Mouse (Mus musculus): ENCODE data around the gene Acvr1. TPM values are rescaled to one million over a fixed set of nuclear protein-coding genes. Genes with fewer than 3 reads are reported as not detected.
A peak's percentile ranks its signal among the peaks of the same experiment; 100 is the strongest.

Gene Acvr1
- polyA plus RNA-seq, 1 experiment from 2014 or later, result 5.0 TPM

DNA sequence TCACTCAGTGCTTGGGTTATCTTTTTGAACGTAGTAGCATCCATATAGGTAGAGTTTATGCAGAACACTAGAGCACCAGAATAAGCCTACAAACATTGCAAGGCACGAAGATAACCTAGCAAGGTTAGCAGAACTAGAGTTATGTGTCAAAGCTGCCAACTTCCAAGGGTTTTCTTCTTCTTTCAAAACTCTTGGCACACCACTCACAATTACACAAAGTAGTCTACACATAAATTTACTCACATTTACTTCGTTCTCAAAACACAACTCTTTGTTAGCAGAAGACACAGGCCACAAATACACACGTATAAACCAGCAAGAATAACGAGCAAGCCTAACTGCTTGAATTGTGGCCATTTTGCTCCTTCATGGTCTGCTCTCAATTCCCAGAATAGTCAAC lies 23.7 kb downstream of the Acvr1 start:
- 0 out of 2 replicates have a peak, but pooled peaks cover 4% of the 10 kb centered on the region for H3K4me1 ChIP-seq (replicated peaks; ENCODE audit: control insufficient read depth, insufficient read depth)
- TF ChIP-seq EP300 (optimal IDR thresholded peaks at IDR 0.05), result no peak
- no peaks in the 10 kb centered on the region for H3K9me3 ChIP-seq (ENCODE audit: control insufficient read depth, low read length)
- no peaks in the 10 kb centered on the region for H3K27me3 ChIP-seq (ENCODE audit: control insufficient read depth, insufficient read depth, low read length)
- no peak overlapping the region for H3K9ac ChIP-seq (ENCODE audit: low read length)
- 85% methylated on average over 5 of the region's 5 CpGs for whole genome bisulfite sequencing
- H3K36me3 ChIP-seq (ENCODE audit: control insufficient read depth, insufficient read depth, low read length), result no peaks in the 10 kb centered on the region
- H3K4me3 ChIP-seq (ENCODE audit: low read depth, low read length), result no peak overlapping the region
- H3K27ac ChIP-seq (replicated peaks), result no peak overlapping the region
- ATAC-seq (ENCODE audit: low FRiP score, low TSS enrichment) (no peak), DNase-seq (ENCODE audit: low spot score) (no peak)
- no peak overlapping the region for H3K4me2 ChIP-seq (replicated peaks; ENCODE audit: low read depth)

- no peak overlapping the region for H3K27ac ChIP-seq (replicated peaks)
- H3K9me3 ChIP-seq (ENCODE audit: control insufficient read depth, low read length), result no peaks in the 10 kb centered on the region
- WGBS, result 91% methylated on average over 6 of the region's 6 CpGs
- no peaks in the 10 kb centered on the region for H3K36me3 ChIP-seq (ENCODE audit: control insufficient read depth, insufficient read depth, low read length)
- H3K9ac ChIP-seq (ENCODE audit: low read length), result no peak overlapping the region
- TF ChIP-seq CTCF (IDR thresholded peaks at IDR 0.05; ENCODE audit: low read depth) (no peak), EP300 (optimal IDR thresholded peaks at IDR 0.05) (no peak)
- H3K4me2 ChIP-seq (replicated peaks; ENCODE audit: low read depth), result no peak overlapping the region
- ATAC-seq (ENCODE audit: low FRiP score, low TSS enrichment), result no peak
- 0 out of 2 replicates have a peak, but pooled peaks cover 9% of the 10 kb centered on the region for H3K4me1 ChIP-seq (replicated peaks; ENCODE audit: control insufficient read depth, insufficient read depth)
- DNase-seq (ENCODE audit: low spot score), result no peak
- no peaks in the 10 kb centered on the region for H3K27me3 ChIP-seq (ENCODE audit: control insufficient read depth, insufficient read depth, low read length)
- H3K4me3 ChIP-seq (ENCODE audit: low read depth, low read length), result no peak overlapping the region
Observed at GRCm38 (mm10) chr2:58538196-58538595, 28.8 kb downstream of the Acvr1 start.

DNA sequence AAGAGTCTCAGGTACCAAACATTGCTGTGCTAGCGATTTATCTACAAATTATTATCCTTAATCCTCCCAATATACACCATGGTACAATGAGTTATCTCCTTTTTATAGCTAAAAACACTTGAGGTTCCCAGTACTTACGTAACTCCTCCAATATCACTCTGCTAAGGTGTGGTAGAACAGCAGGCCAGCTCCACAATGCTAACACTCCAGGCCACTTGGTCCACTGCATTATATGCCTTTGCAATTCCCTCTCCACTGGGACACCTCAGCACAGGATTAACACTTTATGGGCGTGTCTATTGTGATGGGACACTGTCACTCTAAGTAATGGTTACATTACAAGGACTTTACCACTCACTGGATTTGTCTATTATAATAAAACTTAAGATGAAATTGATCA lies 30.2 kb downstream of the Acvr1 start:
- H3K9ac ChIP-seq (ENCODE audit: low read length), result no peak overlapping the region
- DNase-seq (ENCODE audit: low spot score) (no peak), ATAC-seq (ENCODE audit: low FRiP score, low TSS enrichment) (no peak)
- H3K27ac ChIP-seq (replicated peaks), result no peak overlapping the region
- 0 out of 2 replicates have a peak, but pooled peaks cover 7% of the 10 kb centered on the region for H3K4me1 ChIP-seq (replicated peaks; ENCODE audit: control insufficient read depth, insufficient read depth)
- no peak overlapping the region for H3K4me2 ChIP-seq (replicated peaks; ENCODE audit: low read depth)
- H3K9me3 ChIP-seq (ENCODE audit: control insufficient read depth, low read length), result no peaks in the 10 kb centered on the region
- WGBS, result 92% methylated on average over 3 of the region's 3 CpGs
- H3K4me3 ChIP-seq (ENCODE audit: low read depth, low read length), result no peak overlapping the region
- TF ChIP-seq EP300 (optimal IDR thresholded peaks at IDR 0.05), result no peak
- no peak for TF ChIP-seq CTCF (IDR thresholded peaks at IDR 0.05; ENCODE audit: low read depth)
- H3K36me3 ChIP-seq (ENCODE audit: control insufficient read depth, insufficient read depth, low read length), result no peaks in the 10 kb centered on the region
- H3K27me3 ChIP-seq (ENCODE audit: control insufficient read depth, insufficient read depth, low read length), result no peaks in the 10 kb centered on the region

GRCm38 (mm10) chr2:58535233-58535632 lies 31.7 kb downstream of the Acvr1 start:
- TF ChIP-seq CTCF (IDR thresholded peaks at IDR 0.05; ENCODE audit: low read depth) (no peak), EP300 (optimal IDR thresholded peaks at IDR 0.05) (no peak)
- Histone ChIP-seq H3K27ac (replicated peaks) (no peak overlapping the region), H3K36me3 (ENCODE audit: control insufficient read depth, insufficient read depth, low read length) (no peaks in the 10 kb centered on the region), H3K4me1 (replicated peaks; ENCODE audit: control insufficient read depth, insufficient read depth) (0 out of 2 replicates have a peak, but pooled peaks cover 7% of the 10 kb centered on the region), H3K9ac (ENCODE audit: low read length) (no peak overlapping the region), H3K4me3 (ENCODE audit: low read depth, low read length) (no peak overlapping the region), H3K9me3 (ENCODE audit: control insufficient read depth, low read length) (no peaks in the 10 kb centered on the region), H3K27me3 (ENCODE audit: control insufficient read depth, insufficient read depth, low read length) (no peaks in the 10 kb centered on the region), H3K4me2 (replicated peaks; ENCODE audit: low read depth) (no peak overlapping the region)
- ATAC-seq (ENCODE audit: low FRiP score, low TSS enrichment) (no peak), DNase-seq (ENCODE audit: low spot score) (no peak)
- WGBS, result 75% methylated on average over 8 of the region's 8 CpGs

DNA sequence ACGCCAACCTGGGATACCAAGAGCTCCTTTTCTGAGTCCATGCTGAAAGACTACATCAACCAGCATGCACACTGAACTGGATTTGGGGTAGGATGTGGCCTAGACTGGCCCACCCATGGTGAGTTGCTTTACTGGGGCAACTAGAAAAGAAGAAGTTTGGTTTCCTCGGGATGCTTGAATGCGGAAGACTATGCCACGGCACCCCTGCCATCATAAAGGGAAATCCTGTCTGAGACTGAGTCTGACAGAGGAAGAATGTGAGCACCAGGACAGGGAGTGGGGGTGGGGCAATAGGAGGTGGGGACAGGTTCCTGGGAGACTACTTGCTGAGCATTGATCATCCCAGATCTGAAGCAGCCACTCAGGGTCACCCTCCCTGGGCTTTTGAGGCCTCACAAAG lies 32.6 kb downstream of the Acvr1 start:
- no peak overlapping the region for H3K27ac ChIP-seq (replicated peaks)

DNA sequence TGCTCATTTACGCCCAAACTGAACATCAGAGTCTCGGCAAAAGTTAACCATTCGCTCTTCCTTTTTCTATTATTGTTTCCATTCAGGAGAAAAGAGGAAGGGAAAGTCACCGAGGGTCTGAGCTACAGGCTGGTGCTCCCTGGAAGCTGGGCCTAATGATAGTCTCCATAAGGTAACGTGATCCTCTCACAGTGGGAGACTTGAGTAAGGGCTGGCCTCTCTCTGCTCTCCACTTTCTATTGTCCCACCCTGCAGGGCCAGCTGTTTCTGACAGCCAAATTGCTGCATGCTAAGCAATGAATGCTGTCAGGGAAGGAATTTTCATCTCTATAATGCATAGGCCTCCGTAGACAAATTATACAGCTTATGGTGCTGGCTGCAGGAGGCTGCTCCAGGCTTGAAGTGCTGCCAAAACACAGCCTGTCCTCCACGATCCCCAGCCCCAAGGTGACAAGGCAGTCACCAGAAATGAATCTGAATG lies 33.4 kb downstream of the Acvr1 start:
- Histone ChIP-seq H3K36me3 (ENCODE audit: control insufficient read depth, insufficient read depth, low read length) (no peaks in the 10 kb centered on the region), H3K27ac (replicated peaks) (peak overlapping the region; percentile 74; the same call in 1 of the 2 replicates), H3K4me2 (replicated peaks; ENCODE audit: low read depth) (no peak overlapping the region), H3K9me3 (ENCODE audit: control insufficient read depth, low read length) (no peaks in the 10 kb centered on the region), H3K4me1 (replicated peaks; ENCODE audit: control insufficient read depth, insufficient read depth) (0 out of 2 replicates have a peak, but pooled peaks cover 7% of the 10 kb centered on the region), H3K4me3 (ENCODE audit: low read depth, low read length) (no peak overlapping the region), H3K9ac (ENCODE audit: low read length) (no peak overlapping the region), H3K27me3 (ENCODE audit: control insufficient read depth, insufficient read depth, low read length) (no peaks in the 10 kb centered on the region)
- 19% methylated on average over 7 of the region's 7 CpGs for WGBS
- DNase-seq (ENCODE audit: low spot score) (no peak), ATAC-seq (ENCODE audit: low FRiP score, low TSS enrichment) (no peak)
- no peak for TF ChIP-seq EP300 (optimal IDR thresholded peaks at IDR 0.05)
- TF ChIP-seq CTCF (IDR thresholded peaks at IDR 0.05; ENCODE audit: low read depth), result no peak

More for the DNA sequence above, 32.6 kb downstream of the Acvr1 start:
- 0 out of 2 replicates have a peak, but pooled peaks cover 9% of the 10 kb centered on the region for H3K4me1 ChIP-seq (replicated peaks; ENCODE audit: control insufficient read depth, insufficient read depth)
- 84% methylated on average over 4 of the region's 4 CpGs for WGBS
- no peak for DNase-seq (ENCODE audit: low spot score)
- no peak overlapping the region for H3K4me3 ChIP-seq (ENCODE audit: low read depth, low read length)
- no peak overlapping the region for H3K4me2 ChIP-seq (replicated peaks; ENCODE audit: low read depth)
- no peaks in the 10 kb centered on the region for H3K27me3 ChIP-seq (ENCODE audit: control insufficient read depth, insufficient read depth, low read length)
- ATAC-seq (ENCODE audit: low FRiP score, low TSS enrichment), result no peak
- no peak overlapping the region for H3K9ac ChIP-seq (ENCODE audit: low read length)
- no peaks in the 10 kb centered on the region for H3K9me3 ChIP-seq (ENCODE audit: control insufficient read depth, low read length)
- H3K36me3 ChIP-seq (ENCODE audit: control insufficient read depth, insufficient read depth, low read length), result no peaks in the 10 kb centered on the region
- TF ChIP-seq EP300 (optimal IDR thresholded peaks at IDR 0.05), result no peak
- no peak for TF ChIP-seq CTCF (IDR thresholded peaks at IDR 0.05; ENCODE audit: low read depth)
